Mouse (Mus musculus) brain, embryonic 14.5 days (tissue): ENCODE data around the gene Gngt1.

Experiments
- CTCF ChIP-seq: fragments of 200-500 bp; IDR thresholded peaks from 2 replicates; pipeline ENCODE4 v1.5.1; 2012; ENCODE audit warnings: inconsistent platforms, mild to moderate bottlenecking, moderate library complexity, borderline replicate concordance; ENCODE audit not compliant: insufficient read depth, insufficient read length; ENCODE audit errors: extremely low read depth
- POLR2A ChIP-seq: fragments of 200-500 bp; IDR thresholded peaks from 2 replicates; pipeline ENCODE4 v1.6.1; 2012; ENCODE audit warnings: mild to moderate bottlenecking, inconsistent platforms, borderline replicate concordance; ENCODE audit not compliant: poor library complexity, insufficient read depth, insufficient read length, severe bottlenecking; ENCODE audit errors: extremely low read depth

DNA sequence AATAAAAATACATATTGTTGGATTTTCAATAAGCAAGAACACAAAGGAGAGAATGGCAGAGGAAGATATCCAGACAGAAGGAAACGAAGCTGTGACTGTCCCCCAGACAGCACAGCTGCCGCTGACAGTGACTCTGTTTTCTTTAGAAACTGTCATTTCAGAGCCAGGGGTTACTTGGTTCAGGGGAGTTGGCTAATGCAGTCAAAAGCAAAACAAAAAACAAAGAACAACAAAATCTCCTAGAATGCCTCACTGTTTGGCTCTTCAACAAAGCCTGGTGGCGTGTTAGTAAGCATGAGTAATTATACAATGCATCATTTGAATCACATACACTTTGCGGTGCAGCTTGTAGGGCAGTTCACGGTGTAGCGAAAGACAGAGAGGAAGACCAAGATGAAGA is 5.7 kb downstream of the Gngt1 start:
- TF ChIP-seq CTCF (no peak), POLR2A (no peak)
